Mouse (Mus musculus): ENCODE data around the gene Grk3. TPM values are rescaled to one million over a fixed set of nuclear protein-coding genes. Genes with fewer than 3 reads are reported as not detected.

The Grk3 gene
- total RNA-seq, 4 experiments from 2014 or later: 12.4 to 24.3 (median 16.8) TPM

GRCm38 (mm10) chr5:112864719-112865367, 150.7 kb downstream of the Grk3 start:
- no peak for DNase-seq

Other genes with a start within 250 kb of the Grk3 start
- under 1 TPM in 3 of 4 experiments, not detected in 1; 0.10 to 0.22 (median 0.11) TPM for gene Myo18b, start 119.4 kb downstream of the Grk3 start, total RNA-seq (2022)
- not detected for gene Crybb2, start 54.3 kb upstream of the Grk3 start, total RNA-seq (2022)
- gene Crybb3, start 65.8 kb upstream of the Grk3 start, total RNA-seq (2022): 1 to 10 TPM in 2 of 4 experiments, under 1 TPM in 1, not detected in 1; 0.84 to 2.6 (median 2.3) TPM
- 10 to 100 TPM; 13.5 to 20.0 (median 15.7) TPM for gene 2900026A02Rik, start 205.4 kb upstream of the Grk3 start, total RNA-seq (2022)
- not detected for gene Tmem211, start 211.1 kb upstream of the Grk3 start, total RNA-seq (2022)

Measured in adrenal gland, adult 8-10 months (tissue).